Mouse (Mus musculus) adrenal gland, adult 18-20 months (tissue): ENCODE results near the gene Fam104a. TPM values are rescaled to one million over a fixed set of nuclear protein-coding genes. Genes with fewer than 3 reads are reported as not detected.
A peak's percentile ranks its signal among the peaks of the same experiment; 100 is the strongest.

Experiments used
- DNase-seq, 2 experiments: peaks; one replicate each; pipeline ENCODE4 v3.0.0; 2021 to 2022; ENCODE audit warnings: low spot score in 2 of 2
- total RNA-seq, 2 experiments: library from RNA; stranded (reverse); gene quantifications; 1 replicate in 1 of 2; 2 replicates in 1 of 2; pipeline ENCODE4 v1.2.3; 2021

Fam104a gene
- total RNA-seq, 2 experiments from 2014 or later: 32.9 to 36.0 TPM

DNA sequence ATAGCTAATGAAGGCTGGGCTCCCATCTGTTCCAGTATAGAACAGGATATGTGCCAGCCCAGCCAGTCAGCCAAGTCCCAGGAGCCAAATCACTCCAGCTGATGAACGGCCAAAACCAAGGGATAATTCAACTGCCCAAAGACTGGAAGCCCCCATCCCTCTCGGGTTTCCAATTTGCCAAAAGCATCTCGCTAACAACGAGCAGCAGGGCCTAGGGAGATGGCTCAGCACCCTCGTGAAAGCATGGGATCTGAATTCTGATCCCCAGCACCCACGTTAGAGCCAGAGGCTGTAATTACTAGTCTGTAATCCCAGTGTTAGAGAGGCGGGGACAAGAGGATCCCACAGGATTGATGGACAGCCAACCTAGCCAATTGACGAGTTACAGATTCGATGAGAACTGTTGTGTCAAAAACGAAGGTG, 49.2 kb downstream of the Fam104a start:
- DNase-seq: no peak

- no peak for DNase-seq
Measured at GRCm38 (mm10) chr11:113633398-113633797, 50.6 kb downstream of the Fam104a start.

GRCm38 (mm10) chr11:113632303-113632702, 51.7 kb downstream of the Fam104a start:
- DNase-seq: no peak

- DNase-seq: no peak
Measured at GRCm38 (mm10) chr11:113631862-113632261, 52.1 kb downstream of the Fam104a start.

- no peak for DNase-seq
Measured at GRCm38 (mm10) chr11:113631302-113631701, 52.7 kb downstream of the Fam104a start.

- DNase-seq: no peak
Measured at GRCm38 (mm10) chr11:113630642-113631041, 53.3 kb downstream of the Fam104a start.

DNA sequence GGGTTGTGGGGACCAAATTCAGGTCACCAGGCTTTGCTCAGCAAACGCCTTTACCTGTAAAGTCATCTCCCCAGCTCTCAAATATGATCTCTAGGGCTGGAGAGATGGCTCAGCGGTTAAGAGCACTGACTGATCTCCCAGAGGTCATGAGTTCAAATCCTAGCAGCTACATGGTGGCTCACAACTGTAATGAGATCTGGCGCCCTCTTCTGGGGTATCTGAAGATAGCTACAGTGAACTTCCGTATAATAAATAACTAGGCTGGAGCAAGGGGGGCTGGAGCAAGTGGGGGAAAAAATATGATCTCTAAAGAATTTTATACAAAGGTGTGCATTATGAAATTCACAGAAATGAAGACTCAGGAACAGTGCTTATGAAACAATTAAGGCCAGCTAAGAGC, 56.2 kb downstream of the Fam104a start:
- no peak for DNase-seq

- DNase-seq: no peak
Measured at GRCm38 (mm10) chr11:113625437-113625836, 58.5 kb downstream of the Fam104a start.

GRCm38 (mm10) chr11:113622028-113622427, 61.9 kb downstream of the Fam104a start:
- no peak for DNase-seq

- DNase-seq: no peak
Measured at GRCm38 (mm10) chr11:113621001-113621400, 63.0 kb downstream of the Fam104a start.

- no peak for DNase-seq
Measured at GRCm38 (mm10) chr11:113619420-113620080, 64.4 kb downstream of the Fam104a start.

DNA sequence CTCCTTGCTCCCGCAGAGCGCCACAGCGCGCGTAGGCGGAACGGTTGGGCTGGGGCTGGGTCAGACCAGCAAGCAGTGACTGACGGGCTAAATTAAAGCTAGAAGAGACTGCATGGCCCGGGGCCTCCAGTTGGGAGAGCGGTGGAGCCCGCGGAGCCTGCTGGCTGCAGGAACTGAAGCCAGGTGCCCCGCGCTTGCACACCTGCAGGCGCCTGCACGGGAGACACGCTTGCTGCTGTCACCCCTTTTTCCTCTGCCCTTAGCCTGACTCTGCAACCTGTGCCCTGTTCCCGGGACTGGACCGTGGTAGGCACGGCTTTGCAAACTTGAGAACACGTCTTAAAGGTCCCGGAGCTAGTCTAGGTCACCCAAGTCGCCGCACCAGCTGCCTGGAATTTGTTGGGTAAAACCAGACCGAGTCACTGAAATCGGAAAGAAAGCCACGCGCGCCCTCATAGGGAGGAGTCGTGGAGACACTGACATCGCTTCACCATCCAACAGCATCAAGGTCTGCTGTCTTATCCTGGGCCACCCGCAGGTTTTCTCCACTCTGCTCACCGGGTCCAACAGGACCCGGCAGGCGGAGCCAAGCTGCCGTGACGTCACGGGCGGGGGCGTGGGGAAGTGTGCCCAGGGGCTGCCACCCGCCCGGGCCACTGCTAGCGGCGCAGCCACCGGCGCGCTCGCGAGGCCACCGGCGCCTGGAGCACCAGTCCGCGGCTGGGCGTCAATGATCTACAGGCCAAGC, 65.1 kb downstream of the Fam104a start, which contains the start of gene Sstr2:
Sstr2 (plus strand) TSS at position 671 of the 748 bp plus-strand sequence.
- peak; percentile 77 to 78 for DNase-seq

DNA sequence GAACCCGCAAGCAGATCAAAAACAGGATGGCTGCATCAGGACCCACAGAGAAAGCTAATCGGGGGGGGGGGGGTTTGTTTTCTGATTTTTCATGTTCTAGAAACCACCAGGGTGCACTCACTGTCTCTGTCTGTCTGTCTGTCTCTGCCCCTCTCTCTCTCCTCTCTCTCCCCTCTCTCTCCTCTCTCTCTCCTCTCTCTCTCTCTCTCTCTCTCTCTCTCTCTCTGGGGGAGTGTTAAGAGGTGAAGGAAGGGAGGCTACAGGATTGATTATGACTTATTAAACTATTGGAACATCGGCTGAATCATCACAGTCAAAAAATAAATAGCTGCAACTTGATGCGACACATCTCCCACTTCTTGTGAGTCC, 65.7 kb downstream of the Fam104a start:
- DNase-seq: no peak

DNA sequence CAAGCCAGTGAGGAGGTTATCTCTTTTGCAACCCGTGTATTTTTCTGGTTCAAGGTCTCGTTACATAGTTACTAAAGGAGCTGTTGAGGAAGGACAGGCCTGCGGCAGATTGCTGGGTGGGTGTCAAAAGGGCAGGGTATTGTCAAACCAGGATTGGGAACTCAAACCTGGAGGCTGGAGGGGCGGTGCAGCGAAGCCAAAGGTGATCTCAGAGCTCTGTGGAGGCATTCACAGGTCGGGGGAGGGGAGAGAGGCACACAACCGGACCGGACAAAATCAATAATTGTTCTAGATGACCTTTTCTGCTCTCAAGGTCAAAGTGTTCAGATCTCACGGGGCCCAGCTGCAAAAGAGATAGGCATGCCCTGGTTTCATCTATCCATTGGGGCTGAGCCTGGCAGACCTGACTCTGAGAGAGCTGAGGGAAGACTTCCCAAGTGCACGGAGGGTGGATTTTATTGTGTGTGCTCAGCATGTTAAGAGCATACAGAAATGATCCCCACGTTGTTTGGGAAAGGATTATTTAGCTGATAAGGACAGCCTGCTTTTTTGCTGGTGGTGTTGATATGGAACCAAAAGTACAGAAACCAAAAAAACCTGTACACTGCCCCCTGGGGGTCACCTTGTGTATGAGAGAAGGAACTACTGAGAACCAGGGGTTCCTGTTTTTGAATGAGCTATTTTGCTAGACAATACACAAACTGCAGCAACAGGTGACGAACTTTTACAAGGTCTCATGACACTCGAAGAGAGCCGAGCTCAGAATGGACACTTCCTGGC, 66.6 kb downstream of the Fam104a start:
- DNase-seq: peak; percentile 52 to 55

GRCm38 (mm10) chr11:113614476-113614875, 69.5 kb downstream of the Fam104a start:
- DNase-seq: no peak

DNA sequence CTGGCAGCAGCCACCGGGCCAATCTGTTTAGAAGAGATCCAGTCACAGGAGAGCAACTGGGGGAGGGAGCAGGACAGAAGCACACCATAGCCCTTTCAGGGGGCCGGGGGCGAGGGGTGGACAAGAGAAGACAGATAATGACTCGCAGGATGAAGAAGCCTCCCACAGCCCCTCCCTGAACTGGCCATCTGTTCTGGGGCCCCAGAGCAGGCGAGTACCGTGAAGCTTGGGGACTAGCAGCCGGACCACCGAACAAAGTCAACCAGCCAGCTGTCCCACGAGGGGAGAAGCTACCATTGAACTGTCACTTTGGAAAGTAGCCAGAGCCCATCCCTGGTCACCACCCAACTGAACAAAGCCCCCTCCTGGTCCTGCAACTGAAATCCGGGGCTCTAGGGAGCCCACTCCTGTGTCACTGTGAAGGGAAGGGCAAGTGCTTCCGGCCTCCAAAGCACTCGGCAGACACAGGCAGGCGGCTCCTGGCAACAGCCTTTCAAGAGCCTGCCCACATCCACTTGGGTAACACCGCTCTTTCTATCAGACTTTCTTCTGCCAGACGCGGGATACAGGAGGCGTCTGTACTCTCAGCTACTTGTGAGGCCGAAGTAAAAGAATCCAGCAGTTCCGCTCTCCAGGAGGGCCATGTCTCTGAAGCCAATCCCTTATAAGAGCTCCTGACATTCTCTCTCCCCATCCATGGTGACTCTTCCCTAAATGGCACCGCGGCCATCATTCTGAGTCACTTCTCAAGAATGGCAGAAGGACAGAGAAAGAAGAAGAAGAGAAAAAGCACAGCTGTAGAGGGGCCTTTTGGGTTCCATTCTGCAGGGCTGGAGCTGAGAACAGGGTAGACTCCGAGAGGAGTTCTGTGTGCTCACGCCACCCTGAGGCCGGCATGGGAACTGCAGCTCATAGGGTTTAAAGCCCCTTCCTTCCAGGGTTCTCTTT, 72.0 kb downstream of the Fam104a start:
- peak; percentile 51 to 65 for DNase-seq
